Mouse (Mus musculus): ENCODE results near the gene Syngr3.

Syngr3 gene

GRCm38 (mm10) chr17:24644030-24644715 is 45.6 kb downstream of the Syngr3 start:
- DNase-seq, result no peak

GRCm38 (mm10) chr17:24642791-24643343 is 46.9 kb downstream of the Syngr3 start:
- DNase-seq, result no peak

GRCm38 (mm10) chr17:24641944-24642343 is 47.8 kb downstream of the Syngr3 start:
- no peak for DNase-seq

GRCm38 (mm10) chr17:24640581-24640980 is 49.2 kb downstream of the Syngr3 start:
- DNase-seq, result no peak

DNA sequence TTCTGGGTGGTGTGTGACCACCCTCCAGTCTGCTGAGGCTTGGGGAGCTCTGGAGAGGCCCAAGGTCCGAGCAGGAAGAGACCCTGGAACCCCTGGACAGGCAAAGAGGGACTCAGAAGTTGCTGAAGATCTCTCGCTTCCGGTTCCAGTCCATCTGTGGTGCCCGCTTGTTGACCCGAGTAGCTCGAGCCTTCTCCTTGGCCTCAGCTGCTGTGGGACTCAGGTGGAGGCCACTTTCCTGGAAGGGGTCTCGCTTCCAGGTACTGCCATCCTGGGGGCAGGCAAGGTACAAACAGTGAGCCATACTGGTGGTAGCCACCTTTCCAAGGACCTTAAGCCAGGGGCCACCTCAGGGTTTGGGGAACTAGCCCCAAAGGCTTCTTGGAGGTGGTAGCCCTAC is 49.6 kb downstream of the Syngr3 start:
- DNase-seq, result no peak

DNA sequence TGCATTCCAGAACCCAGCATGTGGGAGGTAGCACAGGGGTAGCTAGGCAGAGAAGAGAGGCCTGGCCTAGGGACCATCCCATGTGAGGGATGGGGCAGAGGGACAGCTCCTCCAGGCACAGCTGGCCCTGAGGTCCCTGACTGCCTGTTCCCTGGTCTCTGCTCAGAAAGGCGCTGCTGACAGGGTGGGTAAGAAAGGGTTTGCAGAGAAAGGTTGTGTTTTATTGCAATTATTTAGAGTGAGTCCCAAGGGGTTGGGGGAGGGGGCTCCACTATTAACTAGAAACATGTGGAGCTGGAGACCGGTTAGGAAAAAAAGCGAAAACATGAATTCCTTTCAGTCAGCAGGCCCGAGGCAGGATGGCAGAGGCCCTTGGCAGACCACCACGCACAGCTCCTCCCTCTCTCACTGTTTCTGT is 50.2 kb downstream of the Syngr3 start:
- DNase-seq, result no peak

GRCm38 (mm10) chr17:24638840-24639239 is 50.9 kb downstream of the Syngr3 start:
- no peak for DNase-seq

DNA sequence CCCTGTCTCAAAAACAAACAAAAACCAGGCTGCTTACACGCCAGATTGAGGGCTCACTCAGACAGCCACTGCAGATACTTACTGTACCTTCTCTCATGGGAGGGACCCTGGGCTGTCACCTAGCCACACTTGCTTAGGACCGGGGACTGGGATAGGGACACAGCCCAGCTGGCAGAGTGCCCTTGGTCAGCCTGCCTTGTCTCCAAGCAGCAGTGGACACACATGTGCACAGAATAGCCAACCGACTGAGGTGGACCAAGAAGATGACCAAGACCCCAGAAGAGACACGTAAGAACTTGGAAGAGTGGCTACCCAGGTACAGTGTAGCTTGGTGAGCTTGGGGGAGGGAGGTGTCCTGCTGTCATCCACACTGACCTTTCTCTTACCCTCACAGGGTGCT is 51.5 kb downstream of the Syngr3 start:
- no peak for DNase-seq

DNA sequence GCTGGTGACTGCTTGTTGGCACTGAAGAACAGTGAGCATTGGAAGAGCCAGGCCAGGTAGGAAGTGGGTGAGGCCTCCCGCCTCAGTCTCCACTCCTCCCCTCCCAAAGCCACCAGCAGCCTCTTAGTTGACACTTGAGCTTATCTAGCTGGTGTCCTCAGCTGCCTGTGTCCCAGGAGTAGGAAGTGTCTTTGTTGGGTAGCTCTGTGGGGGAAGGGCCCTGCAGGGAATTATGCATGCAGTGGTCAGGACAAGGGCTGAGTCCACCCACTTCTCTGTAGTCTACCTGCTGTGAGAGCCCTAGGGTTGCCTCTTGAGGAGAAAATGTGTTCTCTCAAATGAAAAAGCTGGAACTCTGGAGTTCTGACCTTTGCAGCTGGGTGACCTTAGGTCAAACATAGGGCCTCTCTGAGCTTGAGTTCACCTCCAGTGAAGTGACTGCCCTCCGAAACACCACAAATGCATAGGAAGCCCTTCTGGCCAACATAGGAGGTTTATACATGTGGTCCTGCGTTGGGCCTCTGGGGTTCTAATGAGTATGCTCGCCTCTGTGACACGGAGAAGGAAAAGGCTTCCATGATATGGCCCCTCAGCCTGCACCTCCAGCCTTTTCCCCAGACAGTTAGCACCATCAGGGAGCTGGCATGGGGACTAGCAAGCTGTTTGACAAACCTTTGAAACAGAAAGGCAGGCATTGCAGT is 52.8 kb downstream of the Syngr3 start:
- DNase-seq, result no peak

DNA sequence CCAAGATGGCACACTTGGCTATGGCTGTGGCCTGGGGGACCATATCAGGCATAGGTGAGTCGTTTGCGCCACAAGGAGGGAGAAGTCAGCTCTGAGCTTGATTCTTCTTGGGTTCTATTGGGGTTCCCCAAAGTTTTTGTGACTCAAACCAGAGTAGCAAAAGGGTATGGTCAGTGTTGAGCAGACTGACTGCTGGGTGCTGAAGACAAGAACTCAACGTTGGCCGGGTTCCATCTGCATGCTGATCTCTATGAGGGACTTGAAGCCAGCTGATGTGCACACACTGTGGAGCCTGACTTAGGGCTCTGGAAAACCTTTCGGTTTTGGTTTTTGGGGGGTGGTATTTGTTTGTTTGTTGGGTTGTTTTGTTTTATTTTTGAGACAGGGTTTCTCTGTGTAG is 54.1 kb downstream of the Syngr3 start:
- no peak for DNase-seq

Data from thymus, adult 18-20 months (tissue).